Mouse (Mus musculus) spleen, embryonic (tissue): ENCODE measurements around the gene Nprl2.

Source experiments
- CTCF ChIA-PET: fragments of 350-600 bp; sonication (Branson Sonifier 250); formaldehyde crosslinking; loops from one replicate; lab custom pipeline; 2022; lab: Charles Lee

Gene Nprl2

DNA sequence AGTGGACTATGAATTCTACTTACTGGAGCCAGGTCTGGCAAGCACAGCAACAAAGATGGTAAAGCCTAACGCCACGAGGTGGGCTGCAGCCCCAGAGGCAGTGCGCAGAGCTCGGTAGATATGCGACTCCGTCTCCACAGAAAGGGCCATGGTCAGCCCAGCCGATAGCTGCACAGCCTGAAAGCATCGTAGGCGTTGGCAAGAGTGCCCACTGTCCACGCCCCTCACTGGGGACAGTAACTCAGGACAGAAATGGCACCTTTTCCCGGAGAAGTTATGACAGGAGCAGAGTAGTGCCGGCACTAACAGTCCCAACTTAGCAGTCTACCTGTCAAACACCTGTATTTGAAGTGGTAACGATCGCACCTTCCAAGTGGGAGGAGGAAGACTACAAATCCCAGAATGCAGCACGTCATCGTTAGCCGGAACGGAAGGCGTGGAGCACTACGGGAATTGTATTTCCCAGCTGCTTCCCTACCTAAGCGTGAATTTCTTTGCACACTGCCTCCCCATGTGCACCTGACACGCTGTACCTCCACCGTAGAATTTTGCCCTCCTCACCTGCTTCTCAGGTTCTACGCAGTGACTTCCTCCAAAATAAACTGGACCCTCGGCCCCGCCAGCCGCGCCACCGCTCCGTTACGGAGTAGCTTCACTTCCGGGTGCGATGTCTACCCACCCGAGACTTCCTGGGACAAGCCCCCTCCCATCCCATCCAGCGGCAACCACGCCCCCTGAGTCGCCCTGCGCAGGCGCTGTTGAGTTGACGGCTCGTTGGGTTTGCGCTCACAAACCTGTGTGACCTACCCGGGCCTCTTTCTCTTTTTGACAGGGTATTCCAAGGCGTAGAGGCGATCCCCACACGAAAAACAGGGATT, at the start of gene Nprl2, which contains the start of gene Cyb561d2:
TSS of gene Nprl2 (plus strand) at position 753 of the 878 bp plus-strand sequence.
TSS of gene Cyb561d2 (minus strand) at position 720 of the 878 bp plus-strand sequence.
- CTCF ChIA-PET: interaction anchor here (0.6 kb wide), 1 partner anchor 1316 kb away, joined by 7 read pairs; no protein-coding TSS in a partner anchor

DNA sequence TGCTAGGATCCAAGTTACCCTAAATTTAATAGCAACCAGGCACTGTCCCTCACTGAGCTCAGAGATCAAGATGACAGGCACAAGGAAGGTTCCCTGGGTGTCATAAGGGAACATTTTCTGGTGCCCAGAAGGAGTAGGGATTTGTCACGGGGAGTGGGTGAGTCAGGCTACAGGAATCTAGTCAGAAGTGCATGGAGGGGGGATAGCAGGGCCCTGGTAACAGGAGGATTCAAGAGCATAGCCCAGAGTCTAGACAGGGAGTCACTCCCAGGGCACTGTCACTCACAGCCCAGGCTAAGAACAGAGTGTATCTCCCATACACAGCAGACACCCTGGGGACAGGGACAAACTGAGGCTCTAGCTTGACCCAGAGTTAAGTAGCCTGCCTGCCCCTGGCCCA, 48.5 kb upstream of the Nprl2 start:
- CTCF ChIA-PET: no interaction called here

DNA sequence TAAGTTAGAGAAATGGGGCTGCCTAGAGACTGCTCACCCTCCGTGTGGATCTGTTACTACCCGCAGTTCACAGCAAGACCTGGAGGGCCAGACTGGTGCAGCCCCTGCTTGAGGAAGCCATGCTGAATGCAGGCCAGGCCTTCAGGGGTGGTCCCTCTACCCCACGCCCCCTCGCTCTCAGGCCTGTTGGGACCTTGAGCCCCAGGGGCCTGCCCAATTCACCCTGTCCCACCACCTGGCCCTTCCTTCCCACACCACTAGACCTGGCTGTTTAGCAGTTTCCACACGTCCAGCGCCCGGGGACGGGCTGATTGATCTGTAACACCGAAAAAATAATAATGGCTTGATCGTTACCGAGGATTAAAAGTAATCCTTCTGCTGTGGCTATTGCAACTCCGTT, 47.8 kb upstream of the Nprl2 start:
- CTCF ChIA-PET: no interaction called here

DNA sequence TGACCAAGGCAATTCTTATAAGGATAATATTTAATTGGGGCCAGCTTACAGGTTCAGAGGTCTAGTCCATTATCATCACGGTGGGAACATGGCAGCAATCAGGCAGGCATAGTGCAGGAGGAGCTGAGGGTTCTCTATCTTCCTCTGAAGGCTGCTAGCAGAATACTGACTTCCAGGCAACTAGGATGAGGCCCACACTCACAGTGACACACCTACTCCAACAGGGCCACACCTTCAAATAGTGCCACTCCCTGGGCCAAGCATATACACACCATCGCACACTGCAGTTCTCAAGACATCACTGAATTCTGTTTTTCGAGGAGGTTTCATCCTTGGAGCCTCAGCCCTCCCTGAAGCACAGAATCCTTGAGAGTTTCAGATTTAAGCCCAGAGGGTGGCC, 45.7 kb upstream of the Nprl2 start:
- CTCF ChIA-PET: no interaction called here

DNA sequence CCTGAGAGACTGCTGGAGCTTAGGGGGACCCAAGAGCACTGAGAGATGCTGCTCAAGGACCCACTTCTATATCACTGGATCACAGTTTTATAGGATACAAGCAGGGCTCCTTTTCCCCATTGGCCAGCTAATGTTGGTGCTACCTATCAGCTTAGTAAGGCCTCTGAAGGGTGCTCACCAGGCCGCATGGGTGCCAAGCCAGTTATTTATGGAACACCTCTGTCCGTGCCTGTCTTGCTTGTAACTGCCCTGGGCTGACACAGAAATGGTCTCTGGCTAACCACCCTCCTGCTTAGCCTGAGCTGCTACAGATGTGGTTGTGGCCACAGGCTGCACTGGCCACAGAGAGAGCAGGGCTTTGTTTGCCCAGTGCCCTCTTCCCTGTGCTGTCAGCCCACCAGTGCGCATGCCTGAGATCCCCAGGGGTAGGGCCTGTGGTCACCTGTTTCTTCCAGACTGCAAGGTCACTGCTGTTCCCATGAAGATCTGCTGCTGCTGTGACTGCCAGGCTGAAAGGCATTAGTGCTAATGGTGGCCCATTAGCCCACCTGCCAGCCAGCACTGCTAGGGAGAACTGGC, 41.2 kb upstream of the Nprl2 start:
- CTCF ChIA-PET: interaction anchor here (0.9 kb wide), 1 partner anchor 30 kb away, joined by 3 read pairs; no protein-coding TSS in a partner anchor

DNA sequence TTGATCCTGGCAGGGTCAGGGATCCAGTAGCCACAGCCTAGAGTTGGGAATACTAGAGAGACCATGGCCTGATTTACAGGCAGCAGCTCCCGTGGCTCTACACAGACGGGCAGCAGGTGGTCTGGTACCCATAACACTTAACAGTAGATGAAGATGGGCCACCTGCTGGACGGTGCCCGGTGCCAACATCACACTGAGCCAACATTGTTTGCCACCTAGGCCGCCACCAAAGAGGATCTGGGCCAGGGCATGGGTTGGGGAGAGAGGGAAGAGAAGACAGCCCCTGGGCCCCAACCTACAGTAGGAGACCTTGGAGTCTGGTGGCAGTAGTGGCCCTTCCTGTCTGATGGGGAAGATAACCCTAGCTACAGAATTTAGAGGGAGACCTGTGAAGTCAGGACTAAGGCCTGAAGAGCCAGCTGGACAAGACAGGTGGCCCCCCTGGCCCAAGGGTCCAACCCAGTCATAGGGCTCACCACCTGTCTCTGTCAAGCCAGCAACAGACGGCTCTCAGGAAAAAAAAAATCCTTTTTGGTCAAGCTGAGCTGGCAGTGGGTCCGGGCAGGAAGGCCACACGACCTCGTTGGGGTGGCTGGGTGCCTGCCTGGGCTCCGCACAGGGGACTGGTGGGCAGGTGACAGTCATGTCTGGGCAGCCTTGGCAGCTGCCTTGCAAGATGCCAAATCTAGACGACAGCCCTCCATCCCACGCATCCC, 39.7 kb upstream of the Nprl2 start:
- CTCF ChIA-PET: no interaction called here

DNA sequence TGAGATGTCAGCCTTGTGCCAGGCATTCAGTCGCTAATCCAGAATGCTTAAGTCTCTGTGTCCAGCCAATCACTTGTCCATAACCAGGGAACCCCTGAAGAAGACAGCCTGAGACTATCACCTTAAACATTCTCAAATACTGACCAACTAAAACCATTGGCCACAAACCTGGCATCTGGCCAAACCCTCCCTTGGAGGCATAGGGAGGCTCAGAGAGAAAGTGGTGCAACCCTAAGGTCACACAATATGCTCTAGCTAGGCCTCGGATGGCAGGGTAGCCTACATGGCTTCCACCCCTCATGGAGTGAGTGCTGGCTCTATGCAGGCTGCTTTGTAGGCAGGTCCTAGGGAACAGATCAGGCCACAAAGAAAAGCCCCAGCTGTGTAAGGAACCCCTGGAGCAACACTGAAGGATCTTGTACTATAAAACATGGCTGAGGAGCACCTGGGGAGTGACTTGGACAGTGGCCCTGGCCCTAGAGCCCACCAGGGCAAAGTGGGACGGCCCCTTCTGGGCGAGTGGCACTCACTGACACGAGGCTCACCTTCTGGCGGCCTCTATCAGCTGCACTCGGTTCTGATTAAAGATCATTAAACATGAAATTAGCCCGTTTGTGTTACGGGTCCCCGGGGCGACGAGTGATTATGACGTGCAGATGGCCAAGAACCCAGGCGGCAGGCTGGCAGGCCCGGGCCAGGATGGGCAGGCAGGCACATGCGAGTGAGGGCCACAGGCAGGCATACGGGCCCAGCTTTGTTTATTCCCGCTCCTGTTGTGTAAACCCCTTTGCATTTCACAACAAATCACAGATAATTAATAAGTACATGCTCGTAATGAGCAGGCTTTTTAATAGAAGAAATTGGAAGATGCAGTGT, 37.1 kb upstream of the Nprl2 start:
- CTCF ChIA-PET: no interaction called here

DNA sequence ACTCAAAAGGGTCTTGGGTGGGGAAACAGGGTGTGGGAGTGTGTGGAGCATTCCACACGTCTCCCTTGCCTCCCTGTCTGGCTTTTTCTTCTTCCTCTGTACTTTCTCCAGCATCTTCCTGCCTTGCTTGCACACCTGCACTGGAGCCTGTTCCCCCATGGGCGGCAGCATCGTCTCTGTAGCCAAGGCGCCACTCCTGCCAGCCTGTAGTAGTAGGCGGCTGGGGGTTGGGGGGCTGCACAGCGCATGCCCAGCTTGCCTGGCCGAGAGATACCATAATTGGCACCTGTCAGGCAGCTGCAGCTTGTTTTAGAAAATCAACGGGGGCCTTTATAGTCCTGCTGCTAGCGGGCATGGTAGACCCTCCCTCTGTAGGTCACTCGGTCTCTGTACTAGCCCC, 33.8 kb upstream of the Nprl2 start:
- CTCF ChIA-PET: no interaction called here

DNA sequence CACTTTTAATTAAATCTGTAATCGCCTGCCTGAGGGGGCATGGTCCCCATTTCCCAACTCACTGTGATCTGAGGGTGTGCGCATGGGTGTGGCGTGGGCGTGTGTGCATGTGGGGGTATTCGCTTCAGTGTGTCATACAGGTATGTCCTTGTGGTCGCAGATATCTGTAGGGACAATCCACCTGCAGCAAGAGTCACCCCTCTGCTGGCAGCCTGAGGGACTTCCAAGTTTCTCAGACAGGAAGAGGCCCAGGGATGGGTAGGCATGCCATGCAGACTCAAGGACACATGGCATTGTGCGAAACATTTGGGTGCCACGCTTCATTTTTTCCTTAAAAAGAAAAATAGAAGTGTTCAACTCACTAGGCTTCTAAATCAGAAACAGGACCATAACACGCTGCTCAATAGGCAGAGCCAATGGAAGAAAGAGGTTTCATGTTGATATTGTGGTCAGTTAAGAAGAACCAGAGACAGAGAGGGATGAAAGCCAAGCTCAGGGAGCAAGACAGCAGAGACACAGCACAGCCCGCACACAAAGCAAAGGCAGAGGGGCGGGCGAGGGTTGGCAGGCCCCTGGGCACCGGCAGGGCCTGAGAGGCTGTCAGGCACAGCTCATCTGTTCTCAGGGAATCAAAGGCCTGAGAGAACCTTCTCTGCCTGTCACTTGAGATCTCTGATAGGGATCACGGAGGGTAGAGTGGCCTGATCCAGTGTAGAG, 31.5 kb upstream of the Nprl2 start:
- CTCF ChIA-PET: no interaction called here

DNA sequence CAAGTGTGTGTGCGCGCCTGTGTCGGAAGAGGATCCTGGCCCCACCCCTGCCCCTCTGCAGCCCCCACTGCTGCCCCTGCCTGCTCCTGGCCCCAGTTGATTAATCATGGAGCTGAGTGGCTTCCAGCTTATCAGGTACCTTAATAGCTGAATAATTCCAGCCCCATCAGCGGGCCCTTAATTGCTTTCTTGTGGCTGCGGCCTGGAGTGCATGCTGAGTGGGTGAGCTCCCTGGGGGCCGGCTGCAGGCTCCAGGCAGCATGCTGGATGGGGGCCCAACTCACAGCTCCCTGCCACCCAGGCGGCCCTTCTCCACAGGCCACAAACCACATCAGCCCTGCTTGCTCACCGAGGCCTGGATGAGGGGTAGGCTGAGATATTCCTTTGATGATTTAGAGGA, 30.6 kb upstream of the Nprl2 start:
- CTCF ChIA-PET: interaction anchor here (0.7 kb wide), 1 partner anchor 1271 kb away, joined by 4 read pairs; no protein-coding TSS in a partner anchor

DNA sequence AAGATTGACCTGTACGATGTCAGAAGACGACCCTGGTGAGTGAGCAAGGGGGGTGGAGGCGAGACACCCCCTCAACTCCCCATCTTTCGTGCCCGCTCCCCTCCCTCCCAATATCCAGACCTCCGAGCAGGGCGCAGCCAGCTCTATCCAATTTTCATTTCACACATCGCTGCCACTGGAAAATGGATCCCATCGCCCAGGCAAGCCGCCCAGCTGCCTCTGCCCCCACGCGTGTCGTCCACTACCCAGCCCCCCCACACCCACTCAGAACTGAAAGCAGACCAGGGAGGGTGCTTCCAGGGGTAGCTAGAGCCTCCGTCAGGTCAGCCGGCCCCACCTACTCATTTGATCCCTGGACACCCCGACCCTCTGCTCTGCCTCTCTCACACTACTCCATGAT, 29.7 kb upstream of the Nprl2 start:
- CTCF ChIA-PET: no interaction called here

DNA sequence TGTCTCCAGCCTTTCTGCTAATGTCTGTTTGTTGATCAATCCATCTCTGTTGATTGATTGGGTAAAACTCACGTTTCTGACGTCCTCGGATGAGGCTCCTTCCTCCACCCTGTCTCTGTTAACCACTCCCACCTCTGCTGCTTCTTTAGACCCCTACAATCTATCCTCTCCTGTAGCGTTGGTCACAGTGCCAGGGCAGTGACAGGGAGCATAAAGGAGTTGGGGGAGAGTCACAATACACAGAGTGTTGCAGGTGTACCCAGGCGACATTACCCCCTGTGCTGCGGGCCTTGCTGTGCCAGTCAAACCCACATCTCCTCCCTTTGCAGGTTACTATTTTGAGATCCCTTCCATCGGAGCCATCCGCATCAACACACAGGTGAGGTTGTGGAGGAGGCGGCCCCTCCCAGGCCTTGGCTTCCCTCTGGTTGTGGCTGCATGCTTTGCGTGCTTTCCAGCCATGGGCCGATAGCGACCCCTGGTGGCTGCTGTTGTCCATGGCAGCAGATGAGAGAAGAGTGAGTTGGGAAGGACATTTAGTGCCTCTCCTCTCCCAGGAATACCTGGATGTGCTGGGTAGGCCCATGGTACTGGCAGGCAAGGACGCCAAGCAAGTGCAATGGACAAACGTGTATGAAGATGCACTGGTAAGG, 27.6 kb upstream of the Nprl2 start:
- CTCF ChIA-PET: no interaction called here

DNA sequence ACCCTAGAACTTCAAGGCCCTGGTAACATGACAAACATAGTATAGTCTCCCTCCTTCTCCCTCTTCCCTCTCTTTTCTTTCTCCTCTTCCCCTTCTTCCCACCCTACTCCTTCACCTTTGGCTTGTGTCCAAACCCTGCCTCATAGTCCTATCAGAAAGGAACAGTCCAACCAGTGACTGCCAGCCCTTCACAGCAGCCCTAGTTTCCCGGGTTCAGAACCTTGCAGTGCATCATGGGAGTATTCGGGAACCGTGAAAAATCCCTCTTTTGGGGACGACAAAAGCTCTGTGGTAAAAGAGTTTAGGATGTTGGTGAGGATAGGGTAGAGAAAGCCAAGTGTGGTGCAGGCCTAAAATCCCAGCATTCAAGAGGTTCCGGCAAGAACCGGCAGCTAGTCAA, 21.7 kb upstream of the Nprl2 start:
- CTCF ChIA-PET: interaction anchor here (0.7 kb wide), 1 partner anchor 152 kb away, joined by 5 read pairs; no protein-coding TSS in a partner anchor

DNA sequence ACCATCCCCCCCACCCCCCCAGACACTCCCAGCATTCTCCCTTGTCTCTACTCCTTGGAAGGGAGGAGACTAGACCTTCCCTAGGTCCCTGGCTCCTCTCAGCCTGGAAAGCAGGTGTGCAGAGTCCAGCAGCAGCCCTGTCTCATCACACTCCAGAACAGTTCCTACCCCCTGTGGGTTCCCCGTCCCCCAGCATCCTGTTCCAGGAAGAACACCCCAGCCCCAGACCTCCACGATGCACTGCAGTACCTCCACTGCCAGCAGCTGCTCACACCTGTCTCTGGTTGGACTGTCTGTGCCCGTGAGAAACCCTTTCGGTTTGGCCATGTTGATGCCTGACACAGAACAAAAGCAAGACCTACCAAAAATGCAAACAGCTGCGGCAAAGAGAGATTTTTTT, 20.8 kb upstream of the Nprl2 start:
- CTCF ChIA-PET: interaction anchor here (0.7 kb wide), 1 partner anchor 153 kb away, joined by 5 read pairs; no protein-coding TSS in a partner anchor

DNA sequence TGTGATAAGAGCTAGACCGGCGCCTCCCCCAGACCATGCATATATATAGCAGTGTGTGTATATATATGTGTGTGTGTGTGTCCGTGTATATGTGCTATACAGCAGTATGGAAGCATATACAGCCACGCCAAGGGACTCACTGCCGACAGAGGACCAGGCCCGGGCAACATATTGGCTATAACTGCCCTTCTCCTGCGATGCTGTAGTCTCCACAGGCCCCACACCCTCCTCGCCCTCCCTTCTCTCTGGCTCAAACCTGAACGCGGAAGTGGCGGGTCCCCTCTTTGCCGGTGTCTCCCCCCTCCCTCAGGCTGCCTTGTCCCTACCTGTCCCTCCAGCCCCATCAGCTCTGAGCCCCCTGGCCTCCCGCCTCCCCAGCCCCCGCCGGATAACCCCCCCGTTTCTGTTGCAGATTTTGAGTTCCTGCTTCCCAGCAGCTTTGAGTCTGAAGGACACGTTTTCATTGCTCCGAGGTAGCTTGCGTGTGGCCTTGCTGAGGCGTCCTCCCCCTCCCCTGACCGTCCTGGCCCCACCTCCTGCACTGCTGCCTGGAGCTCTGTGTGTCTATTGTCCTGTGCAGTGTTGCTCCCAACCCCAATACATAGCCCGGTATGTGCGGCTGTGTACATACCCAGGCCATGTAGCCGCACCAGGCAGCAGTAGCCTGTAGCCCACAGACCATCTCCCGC, 20.2 kb upstream of the Nprl2 start:
- CTCF ChIA-PET: no interaction called here

DNA sequence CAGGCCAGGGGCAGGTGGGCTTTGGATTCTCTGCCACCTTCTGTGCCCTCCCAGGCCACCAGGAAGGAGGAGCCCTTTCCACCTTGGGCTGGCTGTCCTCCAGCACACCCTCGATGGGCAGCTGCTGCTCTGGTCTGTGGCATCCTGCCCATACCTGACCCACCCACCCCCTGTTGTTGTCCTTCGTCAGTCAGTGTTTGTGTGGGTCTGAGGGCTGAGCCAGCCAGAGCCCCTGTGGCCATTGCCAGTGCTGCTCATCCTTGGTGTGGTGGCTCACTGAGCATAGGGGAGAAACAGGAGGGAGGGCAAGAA, 19.7 kb upstream of the Nprl2 start:
- CTCF ChIA-PET: no interaction called here

DNA sequence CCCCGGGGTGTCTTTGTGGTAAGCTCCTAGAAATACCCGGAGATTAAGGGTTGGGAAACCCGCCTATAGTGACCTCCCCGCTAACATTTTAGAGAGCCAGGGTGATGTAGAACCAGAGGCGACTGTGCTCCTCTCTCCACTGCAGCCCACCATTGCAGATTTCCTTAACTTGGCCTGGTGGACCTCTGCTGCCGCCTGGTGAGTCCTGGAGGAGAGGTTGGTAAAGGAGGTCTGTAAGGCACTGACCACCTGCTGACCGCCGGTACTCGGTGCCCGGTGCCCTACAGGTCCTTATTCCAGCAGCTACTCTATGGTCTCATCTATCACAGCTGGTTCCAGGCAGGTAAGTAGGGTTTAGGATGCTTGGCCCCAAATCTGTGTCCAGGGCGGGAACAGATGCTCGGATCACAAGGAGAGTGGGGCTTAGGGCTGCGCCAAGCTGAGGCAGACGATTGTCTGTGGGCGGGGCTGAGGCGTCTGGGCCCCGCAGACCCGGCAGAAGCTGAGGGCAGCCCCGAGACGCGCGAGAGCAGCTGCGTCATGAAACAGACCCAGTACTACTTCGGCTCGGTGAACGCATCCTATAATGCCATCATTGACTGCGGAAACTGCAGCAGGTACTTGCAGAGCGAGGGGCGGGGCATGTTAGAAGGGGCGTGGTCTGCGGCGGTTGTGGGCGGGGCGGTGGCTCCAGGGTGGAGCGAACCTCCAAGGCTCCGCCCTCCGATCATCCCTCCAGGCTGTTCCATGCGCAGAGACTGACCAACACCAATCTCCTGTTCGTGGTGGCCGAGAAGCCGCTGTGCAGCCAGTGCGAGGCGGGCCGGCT, 15.6 kb upstream of the Nprl2 start:
- CTCF ChIA-PET: no interaction called here

DNA sequence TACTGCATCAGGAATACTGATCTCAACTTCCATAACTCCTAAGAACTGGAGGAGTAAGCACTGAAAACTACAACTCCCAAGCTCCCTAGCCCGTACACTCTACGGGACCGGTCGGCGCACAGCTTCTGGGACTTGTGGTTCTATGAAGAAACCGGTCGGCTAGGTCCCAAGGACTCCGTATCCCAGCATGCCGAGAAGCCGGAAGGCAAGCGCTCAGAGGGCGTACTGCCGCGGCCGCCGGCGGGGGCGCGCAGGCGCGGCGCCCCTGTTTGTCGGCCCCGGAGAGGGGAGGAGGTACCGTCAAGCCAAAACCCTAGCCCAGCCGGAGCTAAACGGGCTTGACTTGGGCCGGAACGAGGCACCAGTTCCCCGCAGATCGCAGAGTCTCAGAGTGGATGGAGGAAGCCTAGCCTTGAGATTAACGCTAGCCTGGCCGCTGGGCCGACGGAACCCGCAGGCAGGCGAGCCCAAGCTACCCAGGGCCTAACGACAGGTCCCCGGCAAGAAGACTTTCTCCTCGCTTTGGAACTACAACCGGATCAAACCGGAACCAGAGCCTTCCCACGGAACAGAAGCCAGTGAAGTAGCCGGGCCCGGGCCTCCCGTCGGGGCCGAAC, 8.1 kb upstream of the Nprl2 start, which contains the start of gene Tmem115:
TSS of gene Tmem115 (plus strand) at position 155 of the 617 bp plus-strand sequence.
- CTCF ChIA-PET: no interaction called here
